Mouse (Mus musculus) hindbrain, embryonic 10.5 days (tissue): ENCODE measurements around the gene Zmiz1. TPM values are rescaled to one million over a fixed set of nuclear protein-coding genes. Genes with fewer than 3 reads are reported as not detected.

Source experiments
- DNase-seq: peaks from one replicate; pipeline ENCODE4 v3.0.0-alpha.2; 2017; ENCODE audit warnings: low spot score
- H3K27ac ChIP-seq: fragments of 300-500 bp; sonication (generic); 2 replicates; pipeline ENCODE4 v1.5.1; 2016; ENCODE audit warnings: mild to moderate bottlenecking, moderate library complexity
- H3K27me3 ChIP-seq: fragments of 300-500 bp; sonication (generic); 2 replicates; pipeline ENCODE4 v1.6.1; 2016; ENCODE audit warnings: mild to moderate bottlenecking; ENCODE audit not compliant: poor library complexity, insufficient read depth, severe bottlenecking
- H3K36me3 ChIP-seq: fragments of 300-500 bp; sonication (generic); 2 replicates; pipeline ENCODE4 v1.6.1; 2016; ENCODE audit warnings: mild to moderate bottlenecking, moderate library complexity
- H3K4me1 ChIP-seq: fragments of 300-500 bp; sonication (generic); replicated peaks from 2 replicates; pipeline ENCODE4 v1.6.1; 2016; ENCODE audit warnings: mild to moderate bottlenecking
- H3K4me3 ChIP-seq: fragments of 300-500 bp; sonication (generic); 2 replicates; pipeline ENCODE4 v1.5.1; 2016; ENCODE audit warnings: mild to moderate bottlenecking, moderate library complexity
- H3K9me3 ChIP-seq: fragments of 300-500 bp; sonication (generic); 2 replicates; pipeline ENCODE4 v1.6.1; 2016; ENCODE audit warnings: mild to moderate bottlenecking, moderate library complexity
- WGBS: fragments of 180-500 bp; shearing (Covaris S2); methylation state at CpG from one replicate; pipeline ENCODE4 v1.1.7; 2016; 5-methylcytosine and 5-hydroxymethylcytosine counted together
- polyA plus RNA-seq: library from polyadenylated mRNA; unstranded; fragments of >200 nt; fragmentation: Nextera tagmentation; extraction: Ambion mirVana; gene quantifications from 2 replicates; pipeline ENCODE4 v1.2.1, GENCODE M21; 2016

Gene Zmiz1
- polyA plus RNA-seq, 1 experiment from 2014 or later, result 60.1 TPM

- Histone ChIP-seq H3K27ac (peak overlapping the region; percentile 82), H3K9me3 (no peaks in the 10 kb centered on the region), H3K4me1 (peaks cover 73% of the 10 kb centered on the region), H3K27me3 (no peaks in the 10 kb centered on the region), H3K36me3 (peaks cover 53% of the 10 kb centered on the region), H3K4me3 (no peak overlapping the region)
- no peak for DNase-seq
- 44% methylated on average over 8 of the region's 8 CpGs for WGBS
Observed at GRCm38 (mm10) chr14:25557014-25557413, 98.0 kb downstream of the Zmiz1 start.

GRCm38 (mm10) chr14:25558479-25558878 is 99.5 kb downstream of the Zmiz1 start:
- no peak for DNase-seq
- Histone ChIP-seq H3K27ac (no peak overlapping the region; the same call in 1 of the 2 replicates), H3K27me3 (no peaks in the 10 kb centered on the region), H3K4me1 (peaks cover 76% of the 10 kb centered on the region), H3K36me3 (peaks cover 54% of the 10 kb centered on the region), H3K9me3 (no peaks in the 10 kb centered on the region), H3K4me3 (no peak overlapping the region)
- WGBS, result 97% methylated on average over 1 of the region's 1 CpGs

GRCm38 (mm10) chr14:25559907-25560306 is 100.9 kb downstream of the Zmiz1 start:
- DNase-seq, result no peak
- Histone ChIP-seq H3K4me1 (peaks cover 76% of the 10 kb centered on the region), H3K36me3 (peaks cover 56% of the 10 kb centered on the region)

GRCm38 (mm10) chr14:25560841-25561240 is 101.9 kb downstream of the Zmiz1 start:
- 93% methylated on average over 3 of the region's 3 CpGs for WGBS
- no peak for DNase-seq
- Histone ChIP-seq H3K9me3 (no peaks in the 10 kb centered on the region), H3K27ac (no peak overlapping the region), H3K4me3 (no peak overlapping the region), H3K27me3 (no peaks in the 10 kb centered on the region), H3K36me3 (peaks cover 56% of the 10 kb centered on the region), H3K4me1 (peaks cover 76% of the 10 kb centered on the region)

More at GRCm38 (mm10) chr14:25559907-25560306, 100.9 kb downstream of the Zmiz1 start:
- Histone ChIP-seq H3K27ac (no peak overlapping the region), H3K27me3 (no peaks in the 10 kb centered on the region), H3K9me3 (no peaks in the 10 kb centered on the region), H3K4me3 (no peak overlapping the region)
- WGBS, result 88% methylated on average over 5 of the region's 5 CpGs

GRCm38 (mm10) chr14:25561716-25562115 is 102.7 kb downstream of the Zmiz1 start:
- WGBS, result 55% methylated on average over 1 of the region's 1 CpGs
- 0 out of 2 replicates have a peak overlapping the region, but pooled peaks have one; percentile 54 for H3K27ac ChIP-seq
- peak; percentile 33 for DNase-seq
- H3K27me3 ChIP-seq, result no peaks in the 10 kb centered on the region
- H3K4me1 ChIP-seq, result peaks cover 70% of the 10 kb centered on the region
- H3K9me3 ChIP-seq, result no peaks in the 10 kb centered on the region
- no peak overlapping the region for H3K4me3 ChIP-seq
- peaks cover 57% of the 10 kb centered on the region for H3K36me3 ChIP-seq

GRCm38 (mm10) chr14:25562447-25562846 is 103.5 kb downstream of the Zmiz1 start:
- H3K4me1 ChIP-seq, result peaks cover 66% of the 10 kb centered on the region
- WGBS, result 86% methylated on average over 4 of the region's 4 CpGs
- peak overlapping the region; percentile 54; the same call in 1 of the 2 replicates for H3K27ac ChIP-seq
- no peak overlapping the region for H3K4me3 ChIP-seq
- no peak for DNase-seq
- no peaks in the 10 kb centered on the region for H3K9me3 ChIP-seq
- H3K27me3 ChIP-seq, result no peaks in the 10 kb centered on the region
- peaks cover 64% of the 10 kb centered on the region for H3K36me3 ChIP-seq

GRCm38 (mm10) chr14:25562909-25563308 is 103.9 kb downstream of the Zmiz1 start:
- Histone ChIP-seq H3K27me3 (no peaks in the 10 kb centered on the region), H3K36me3 (peaks cover 65% of the 10 kb centered on the region), H3K4me1 (peaks cover 66% of the 10 kb centered on the region), H3K27ac (peak overlapping the region; percentile 54; the same call in 1 of the 2 replicates), H3K9me3 (no peaks in the 10 kb centered on the region), H3K4me3 (no peak overlapping the region)
- DNase-seq, result no peak
- 84% methylated on average over 7 of the region's 7 CpGs for WGBS

GRCm38 (mm10) chr14:25564577-25564976 is 105.6 kb downstream of the Zmiz1 start:
- Histone ChIP-seq H3K4me3 (no peak overlapping the region), H3K27me3 (no peaks in the 10 kb centered on the region), H3K4me1 (peaks cover 57% of the 10 kb centered on the region), H3K27ac (0 out of 2 replicates have a peak overlapping the region, but pooled peaks have one; percentile 62), H3K36me3 (peaks cover 62% of the 10 kb centered on the region), H3K9me3 (no peaks in the 10 kb centered on the region)
- DNase-seq, result no peak
- WGBS, result 68% methylated on average over 8 of the region's 8 CpGs

- Histone ChIP-seq H3K36me3 (peaks cover 54% of the 10 kb centered on the region), H3K27me3 (no peaks in the 10 kb centered on the region), H3K4me3 (no peak overlapping the region), H3K9me3 (no peaks in the 10 kb centered on the region), H3K4me1 (peaks cover 52% of the 10 kb centered on the region), H3K27ac (peak overlapping the region; percentile 62)
- WGBS, result 39% methylated on average over 11 of the region's 11 CpGs
- peak; percentile 77 for DNase-seq
Observed at GRCm38 (mm10) chr14:25565344-25566088, 106.5 kb downstream of the Zmiz1 start.

- DNase-seq, result peak; percentile 68
- H3K36me3 ChIP-seq, result peaks cover 52% of the 10 kb centered on the region
Observed at GRCm38 (mm10) chr14:25567245-25567644, 108.3 kb downstream of the Zmiz1 start.

GRCm38 (mm10) chr14:25567837-25568236 is 108.9 kb downstream of the Zmiz1 start:
- H3K4me1 ChIP-seq, result peaks cover 31% of the 10 kb centered on the region
- no peak overlapping the region for H3K27ac ChIP-seq
- no peaks in the 10 kb centered on the region for H3K27me3 ChIP-seq
- 97% methylated on average over 2 of the region's 2 CpGs for WGBS
- H3K36me3 ChIP-seq, result peaks cover 52% of the 10 kb centered on the region
- DNase-seq, result no peak
- no peaks in the 10 kb centered on the region for H3K9me3 ChIP-seq
- no peak overlapping the region for H3K4me3 ChIP-seq

More at GRCm38 (mm10) chr14:25567245-25567644, 108.3 kb downstream of the Zmiz1 start:
- Histone ChIP-seq H3K9me3 (no peaks in the 10 kb centered on the region), H3K27ac (no peak overlapping the region), H3K4me3 (no peak overlapping the region), H3K4me1 (peaks cover 37% of the 10 kb centered on the region), H3K27me3 (no peaks in the 10 kb centered on the region)
- 62% methylated on average over 3 of the region's 3 CpGs for WGBS

- Histone ChIP-seq H3K4me3 (no peak overlapping the region), H3K9me3 (no peaks in the 10 kb centered on the region), H3K27me3 (no peaks in the 10 kb centered on the region), H3K27ac (peak overlapping the region; percentile 35; the same call in 1 of the 2 replicates), H3K4me1 (peaks cover 52% of the 10 kb centered on the region), H3K36me3 (peaks cover 82% of the 10 kb centered on the region)
- no peak for DNase-seq
- 49% methylated on average over 16 of the region's 16 CpGs for WGBS
Observed at GRCm38 (mm10) chr14:25574047-25574870, 115.3 kb downstream of the Zmiz1 start.

GRCm38 (mm10) chr14:25576642-25577041 is 117.7 kb downstream of the Zmiz1 start:
- Histone ChIP-seq H3K27ac (no peak overlapping the region), H3K9me3 (no peaks in the 10 kb centered on the region), H3K36me3 (peaks cover 100% of the 10 kb centered on the region), H3K27me3 (no peaks in the 10 kb centered on the region), H3K4me3 (no peak overlapping the region), H3K4me1 (peaks cover 70% of the 10 kb centered on the region)
- DNase-seq, result no peak
- 87% methylated on average over 3 of the region's 3 CpGs for WGBS
